Mouse (Mus musculus): ENCODE measurements around the gene Chaf1a. TPM values are rescaled to one million over a fixed set of nuclear protein-coding genes. Genes with fewer than 3 reads are reported as not detected.

The Chaf1a gene
- polyA plus RNA-seq, 1 experiment, result 33.6 TPM

GRCm38 (mm10) chr17:56078880-56079795 lies 38.9 kb downstream of the Chaf1a start, which contains the start of gene Hdgfl2:
Hdgfl2 (plus strand) TSS chr17:56079634.
- TF ChIP-seq EP300 (IDR thresholded peaks at IDR 0.05; ENCODE audit: insufficient read depth, low read depth, low read length) (no peak), CTCF (IDR thresholded peaks at IDR 0.05; ENCODE audit: low read depth, low read length) (no peak), POLR2A (IDR thresholded peaks at IDR 0.05; ENCODE audit: insufficient read depth, low read length) (peak; percentile 97)
- Histone ChIP-seq H3K27me3 (ENCODE audit: control insufficient read depth, insufficient read depth, low read length, poor library complexity, severe bottlenecking) (no peaks in the 10 kb centered on the region), H3K4me1 (ENCODE audit: control insufficient read depth, insufficient read depth, low read length) (no peaks in the 10 kb centered on the region), H3K9ac (ENCODE audit: low read depth, poor library complexity, severe bottlenecking) (peak within 1 kb of the TSS; percentile 83), H3K27ac (ENCODE audit: insufficient read depth, low read length) (no peak within 1 kb of the TSS), H3K36me3 (ENCODE audit: control insufficient read depth, insufficient read depth, low read length, poor library complexity, severe bottlenecking) (peaks cover 16% of the 10 kb centered on the region), H3K9me3 (replicated peaks; ENCODE audit: control insufficient read depth, insufficient read depth, low read length, poor library complexity, severe bottlenecking) (no peaks in the 10 kb centered on the region), H3K4me3 (ENCODE audit: low read depth, low read length) (peak within 1 kb of the TSS; percentile 87)

DNA sequence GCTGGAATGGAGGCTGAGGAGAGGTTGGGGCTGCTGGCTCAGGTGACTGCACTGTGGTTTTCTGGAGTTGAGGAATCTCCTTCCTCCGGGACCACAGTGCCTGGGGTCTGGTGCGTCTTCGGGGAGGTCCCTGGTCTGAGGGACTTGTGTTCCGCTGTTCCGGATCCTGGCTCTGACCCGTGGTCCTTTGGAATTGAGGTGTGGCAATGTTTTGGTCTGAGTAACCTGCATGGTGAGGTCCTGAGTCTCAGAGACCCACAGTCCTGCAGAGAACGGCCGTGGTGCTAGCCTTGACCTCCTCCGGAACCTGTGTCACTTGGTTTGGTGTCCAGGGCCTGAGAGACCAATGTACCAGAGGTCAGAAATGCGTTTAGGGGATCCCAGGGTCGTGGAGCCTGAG lies 39.7 kb downstream of the Chaf1a start:
- H3K9me3 ChIP-seq (replicated peaks; ENCODE audit: control insufficient read depth, insufficient read depth, low read length, poor library complexity, severe bottlenecking), result no peaks in the 10 kb centered on the region
- H3K27ac ChIP-seq (ENCODE audit: insufficient read depth, low read length), result no peak overlapping the region
- TF ChIP-seq POLR2A (IDR thresholded peaks at IDR 0.05; ENCODE audit: insufficient read depth, low read length), result no peak
- TF ChIP-seq CTCF (IDR thresholded peaks at IDR 0.05; ENCODE audit: low read depth, low read length), result no peak
- TF ChIP-seq EP300 (IDR thresholded peaks at IDR 0.05; ENCODE audit: insufficient read depth, low read depth, low read length), result no peak

GRCm38 (mm10) chr17:56080781-56081585 lies 40.7 kb downstream of the Chaf1a start:
- H3K27ac ChIP-seq (ENCODE audit: insufficient read depth, low read length), result peak overlapping the region; percentile 5; the same call in 1 of the 2 replicates
- peaks cover 21% of the 10 kb centered on the region for H3K36me3 ChIP-seq (ENCODE audit: control insufficient read depth, insufficient read depth, low read length, poor library complexity, severe bottlenecking)

More for the DNA sequence above, 39.7 kb downstream of the Chaf1a start:
- Histone ChIP-seq H3K9ac (ENCODE audit: low read depth, poor library complexity, severe bottlenecking) (peak overlapping the region; percentile 83), H3K4me3 (ENCODE audit: low read depth, low read length) (peak overlapping the region; percentile 87), H3K27me3 (ENCODE audit: control insufficient read depth, insufficient read depth, low read length, poor library complexity, severe bottlenecking) (no peaks in the 10 kb centered on the region), H3K36me3 (ENCODE audit: control insufficient read depth, insufficient read depth, low read length, poor library complexity, severe bottlenecking) (peaks cover 19% of the 10 kb centered on the region), H3K4me1 (ENCODE audit: control insufficient read depth, insufficient read depth, low read length) (no peaks in the 10 kb centered on the region)

DNA sequence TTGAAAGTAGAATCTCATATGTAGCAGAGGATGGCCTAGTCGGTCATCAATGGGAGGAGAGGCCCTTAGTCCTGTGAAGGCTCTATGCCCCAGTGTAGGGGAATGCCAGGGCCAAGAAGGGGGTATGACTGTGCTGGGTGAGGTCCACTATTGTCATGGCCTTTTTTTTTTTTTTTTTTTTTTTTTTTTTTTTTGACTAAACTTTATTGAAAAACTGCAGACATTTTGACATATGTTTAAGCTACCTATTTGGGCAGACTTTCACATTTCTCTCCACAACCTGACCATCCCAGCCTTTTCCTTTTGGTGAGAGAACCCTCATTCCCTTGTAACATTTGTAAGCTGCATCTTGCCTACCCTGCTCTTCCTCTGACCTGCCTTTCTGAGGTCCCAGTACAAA lies 52.1 kb downstream of the Chaf1a start:
- H3K4me3 ChIP-seq (ENCODE audit: low read depth, low read length), result no peak overlapping the region
- H3K9me3 ChIP-seq (replicated peaks; ENCODE audit: control insufficient read depth, insufficient read depth, low read length, poor library complexity, severe bottlenecking), result no peaks in the 10 kb centered on the region
- H3K27ac ChIP-seq (ENCODE audit: insufficient read depth, low read length), result no peak overlapping the region
- no peaks in the 10 kb centered on the region for H3K4me1 ChIP-seq (ENCODE audit: control insufficient read depth, insufficient read depth, low read length)
- no peak overlapping the region for H3K9ac ChIP-seq (ENCODE audit: low read depth, poor library complexity, severe bottlenecking)
- H3K27me3 ChIP-seq (ENCODE audit: control insufficient read depth, insufficient read depth, low read length, poor library complexity, severe bottlenecking), result no peaks in the 10 kb centered on the region
- H3K36me3 ChIP-seq (ENCODE audit: control insufficient read depth, insufficient read depth, low read length, poor library complexity, severe bottlenecking), result peaks cover 20% of the 10 kb centered on the region
- no peak for TF ChIP-seq CTCF (IDR thresholded peaks at IDR 0.05; ENCODE audit: low read depth, low read length)
- TF ChIP-seq POLR2A (IDR thresholded peaks at IDR 0.05; ENCODE audit: insufficient read depth, low read length), result no peak
- no peak for TF ChIP-seq EP300 (IDR thresholded peaks at IDR 0.05; ENCODE audit: insufficient read depth, low read depth, low read length)

More at GRCm38 (mm10) chr17:56080781-56081585, 40.7 kb downstream of the Chaf1a start:
- H3K9ac ChIP-seq (ENCODE audit: low read depth, poor library complexity, severe bottlenecking), result peak overlapping the region; percentile 83
- H3K27me3 ChIP-seq (ENCODE audit: control insufficient read depth, insufficient read depth, low read length, poor library complexity, severe bottlenecking), result no peaks in the 10 kb centered on the region
- peak; percentile 46 for TF ChIP-seq POLR2A (IDR thresholded peaks at IDR 0.05; ENCODE audit: insufficient read depth, low read length)
- TF ChIP-seq EP300 (IDR thresholded peaks at IDR 0.05; ENCODE audit: insufficient read depth, low read depth, low read length), result no peak
- TF ChIP-seq CTCF (IDR thresholded peaks at IDR 0.05; ENCODE audit: low read depth, low read length), result no peak
- H3K9me3 ChIP-seq (replicated peaks; ENCODE audit: control insufficient read depth, insufficient read depth, low read length, poor library complexity, severe bottlenecking), result no peaks in the 10 kb centered on the region
- no peaks in the 10 kb centered on the region for H3K4me1 ChIP-seq (ENCODE audit: control insufficient read depth, insufficient read depth, low read length)
- H3K4me3 ChIP-seq (ENCODE audit: low read depth, low read length), result peak overlapping the region; percentile 87

DNA sequence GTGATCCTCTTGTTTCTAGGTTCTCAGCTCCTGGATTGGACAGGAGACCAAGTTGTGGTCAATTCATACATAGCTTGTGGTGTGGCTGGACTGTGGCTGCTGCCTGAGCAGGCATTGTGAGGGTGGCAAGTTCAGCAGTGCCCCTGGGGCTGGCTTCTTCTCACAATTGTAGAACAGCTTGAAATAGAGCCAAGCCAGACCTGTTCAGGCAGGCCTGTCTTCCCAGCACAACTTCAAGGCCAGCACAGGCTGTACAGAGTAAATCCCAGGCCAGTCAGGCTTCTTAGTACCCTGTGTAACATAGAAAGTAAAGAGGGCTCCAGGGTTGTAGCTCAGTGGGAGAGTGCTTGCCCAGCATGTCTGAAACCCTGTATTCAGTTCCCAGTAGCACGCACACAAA lies 52.6 kb downstream of the Chaf1a start:
- H3K4me3 ChIP-seq (ENCODE audit: low read depth, low read length), result no peak overlapping the region
- H3K36me3 ChIP-seq (ENCODE audit: control insufficient read depth, insufficient read depth, low read length, poor library complexity, severe bottlenecking), result peaks cover 20% of the 10 kb centered on the region
- H3K9me3 ChIP-seq (replicated peaks; ENCODE audit: control insufficient read depth, insufficient read depth, low read length, poor library complexity, severe bottlenecking), result no peaks in the 10 kb centered on the region
- no peak overlapping the region for H3K9ac ChIP-seq (ENCODE audit: low read depth, poor library complexity, severe bottlenecking)
- H3K27me3 ChIP-seq (ENCODE audit: control insufficient read depth, insufficient read depth, low read length, poor library complexity, severe bottlenecking), result no peaks in the 10 kb centered on the region
- H3K27ac ChIP-seq (ENCODE audit: insufficient read depth, low read length), result no peak overlapping the region
- H3K4me1 ChIP-seq (ENCODE audit: control insufficient read depth, insufficient read depth, low read length), result no peaks in the 10 kb centered on the region
- no peak for TF ChIP-seq CTCF (IDR thresholded peaks at IDR 0.05; ENCODE audit: low read depth, low read length)
